Mouse (Mus musculus) E14TG2a.4 (cell line): ENCODE measurements around the gene Vav1.

Source experiments
- CTCF ChIP-seq: conservative IDR thresholded peaks from 2 replicates; pipeline ENCODE4 v1.5.1; 2014; ENCODE audit warnings: low read length
- POU5F1 ChIP-seq: IDR thresholded peaks from 2 replicates; pipeline ENCODE4 v1.6.1; 2014; ENCODE audit warnings: low read length, borderline replicate concordance

- TF ChIP-seq CTCF (no peak), POU5F1 (no peak)
These were observed 1.5 kb downstream of the Vav1 start for GRCm38 (mm10) chr17:57280411-57280810.
